Mouse (Mus musculus) hindbrain, postnatal 0 days (tissue): ENCODE results near the gene Cradd. TPM values are rescaled to one million over a fixed set of nuclear protein-coding genes. Genes with fewer than 3 reads are reported as not detected.
A peak's percentile ranks its signal among the peaks of the same experiment; 100 is the strongest.

Source experiments
- ATAC-seq: fragments of 200-750 bp; cut with Nextera tagmentation; 2 replicates; pipeline ENCODE4 v1.8.0; 2017; ENCODE audit warnings: mild to moderate bottlenecking, moderate TSS enrichment, moderate library complexity
- DNase-seq: peaks from one replicate; pipeline ENCODE4 v3.0.0-alpha.2; 2015; ENCODE audit warnings: low spot score
- H3K27ac ChIP-seq: fragments of 300-500 bp; sonication (generic); 2 replicates; pipeline ENCODE4 v1.5.1; 2014; ENCODE audit warnings: mild to moderate bottlenecking
- H3K27me3 ChIP-seq: fragments of 300-500 bp; sonication (generic); 2 replicates; pipeline ENCODE4 v1.6.1; 2014; ENCODE audit warnings: low read length, mixed read lengths; ENCODE audit not compliant: insufficient read depth
- H3K36me3 ChIP-seq: fragments of 300-500 bp; sonication (generic); 2 replicates; pipeline ENCODE4 v1.6.1; 2014; ENCODE audit warnings: low read length, mixed read lengths; ENCODE audit not compliant: insufficient read depth
- H3K4me1 ChIP-seq: fragments of 300-500 bp; sonication (generic); 2 replicates; pipeline ENCODE4 v1.6.1; 2014; ENCODE audit warnings: antibody characterized with exemption, low read length, mixed read lengths; ENCODE audit not compliant: insufficient read depth
- H3K4me2 ChIP-seq: fragments of 300-500 bp; sonication (generic); 2 replicates; pipeline ENCODE4 v1.6.1; 2014; ENCODE audit warnings: low read depth, mild to moderate bottlenecking, low read length, moderate library complexity, mixed read lengths
- H3K4me3 ChIP-seq: fragments of 300-500 bp; sonication (generic); 2 replicates; pipeline ENCODE4 v1.5.1; 2014; ENCODE audit warnings: low read length
- H3K9ac ChIP-seq: fragments of 300-500 bp; sonication (generic); replicated peaks from 2 replicates; pipeline ENCODE4 v1.6.1; 2014; ENCODE audit warnings: mild to moderate bottlenecking, low read length, moderate library complexity, mixed read lengths
- H3K9me3 ChIP-seq: fragments of 300-500 bp; sonication (generic); 2 replicates; pipeline ENCODE4 v1.6.1; 2016; ENCODE audit warnings: low read length, mixed read lengths
- CTCF ChIP-seq: IDR thresholded peaks from 2 replicates; pipeline ENCODE4 v1.5.1; 2016; ENCODE audit warnings: antibody characterized with exemption, control low read depth, low read depth
- WGBS: fragments of 180-500 bp; shearing (Covaris S2); extraction: QIAGEN DNeasy Blood & Tissue Kit; methylation state at CpG from one replicate; pipeline ENCODE4 v1.1.7; 2014; 5-methylcytosine and 5-hydroxymethylcytosine counted together
- polyA plus RNA-seq: library from polyadenylated mRNA; unstranded; fragments of >200 nt; fragmentation: Nextera tagmentation; extraction: Ambion mirVana; gene quantifications from 2 replicates; pipeline ENCODE4 v1.2.1, GENCODE M21; 2015
- total RNA-seq: library from RNA; depleted of rRNA; stranded (reverse); fragments of >200 nt; gene quantifications from 2 replicates; pipeline ENCODE4 v1.2.3, GENCODE M21; 2014

The Cradd gene
- total and polyA plus RNA-seq, 2 experiments from 2014 or later: 8.9 to 15.5 TPM

DNA sequence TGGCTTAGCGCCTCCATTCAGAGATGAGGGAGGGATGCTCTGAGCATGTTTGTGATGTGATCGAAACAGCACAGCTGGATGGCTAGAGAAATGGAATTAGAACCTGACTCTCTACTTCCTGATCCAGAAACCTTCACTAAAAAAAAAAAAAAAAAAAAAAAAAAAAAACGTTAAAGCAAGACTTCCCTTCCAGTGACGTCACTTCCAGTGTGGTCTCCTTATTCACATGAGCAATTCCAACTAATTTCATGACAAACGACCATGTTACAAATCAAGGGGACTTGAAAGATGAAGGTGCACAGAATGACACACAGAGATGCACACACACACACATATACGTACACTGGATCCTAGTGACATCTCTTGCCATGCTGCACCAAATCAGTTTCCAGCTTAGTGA lies 25.4 kb downstream of the Cradd start:
- TF ChIP-seq CTCF: no peak
- WGBS: 79% methylated on average over 6 of the region's 6 CpGs
- peaks cover 8% of the 10 kb centered on the region; the same call in 1 of the 2 replicates for H3K4me1 ChIP-seq
- no peaks in the 10 kb centered on the region for H3K9me3 ChIP-seq
- H3K27me3 ChIP-seq: no peaks in the 10 kb centered on the region
- H3K4me2 ChIP-seq: no peak overlapping the region
- no peak overlapping the region for H3K4me3 ChIP-seq
- no peak overlapping the region for H3K9ac ChIP-seq
- no peak for ATAC-seq
- H3K27ac ChIP-seq: no peak overlapping the region
- no peaks in the 10 kb centered on the region for H3K36me3 ChIP-seq
- DNase-seq: no peak

- H3K27ac ChIP-seq: no peak overlapping the region
- no peak for TF ChIP-seq CTCF
- peaks cover 8% of the 10 kb centered on the region; the same call in 1 of the 2 replicates for H3K4me1 ChIP-seq
- WGBS: 47% methylated on average over 9 of the region's 9 CpGs
- no peak overlapping the region for H3K4me3 ChIP-seq
- no peaks in the 10 kb centered on the region for H3K27me3 ChIP-seq
- H3K4me2 ChIP-seq: no peak overlapping the region
- H3K9ac ChIP-seq: no peak overlapping the region
- DNase-seq (peak; percentile 43), ATAC-seq (peak; percentile 53; the same call in 1 of the 2 replicates)
- no peaks in the 10 kb centered on the region for H3K36me3 ChIP-seq
- no peaks in the 10 kb centered on the region for H3K9me3 ChIP-seq
Measured at GRCm38 (mm10) chr10:95297690-95298104, 26.2 kb downstream of the Cradd start.

GRCm38 (mm10) chr10:95297024-95297423 lies 26.9 kb downstream of the Cradd start:
- H3K4me2 ChIP-seq: no peak overlapping the region
- H3K4me3 ChIP-seq: no peak overlapping the region
- ATAC-seq (no peak), DNase-seq (no peak)
- WGBS: 64% methylated on average over 11 of the region's 11 CpGs
- TF ChIP-seq CTCF: no peak
- no peak overlapping the region for H3K9ac ChIP-seq
- H3K27me3 ChIP-seq: no peaks in the 10 kb centered on the region
- H3K4me1 ChIP-seq: peaks cover 8% of the 10 kb centered on the region; the same call in 1 of the 2 replicates
- no peaks in the 10 kb centered on the region for H3K9me3 ChIP-seq
- H3K27ac ChIP-seq: no peak overlapping the region
- no peaks in the 10 kb centered on the region for H3K36me3 ChIP-seq

- ATAC-seq: no peak
- Histone ChIP-seq H3K9ac (no peak overlapping the region), H3K4me3 (no peak overlapping the region), H3K36me3 (no peaks in the 10 kb centered on the region), H3K27me3 (no peaks in the 10 kb centered on the region), H3K4me1 (peaks cover 8% of the 10 kb centered on the region; the same call in 1 of the 2 replicates), H3K27ac (no peak overlapping the region), H3K9me3 (no peaks in the 10 kb centered on the region), H3K4me2 (no peak overlapping the region)
- no peak for TF ChIP-seq CTCF
- 93% methylated on average over 8 of the region's 8 CpGs for WGBS
- no peak for DNase-seq
Measured at GRCm38 (mm10) chr10:95293261-95293660, 30.7 kb downstream of the Cradd start.

GRCm38 (mm10) chr10:95292269-95292668 lies 31.7 kb downstream of the Cradd start:
- Histone ChIP-seq H3K4me2 (no peak overlapping the region), H3K36me3 (no peaks in the 10 kb centered on the region), H3K27me3 (no peaks in the 10 kb centered on the region), H3K4me3 (no peak overlapping the region), H3K4me1 (no peaks in the 10 kb centered on the region), H3K9ac (no peak overlapping the region), H3K27ac (no peak overlapping the region), H3K9me3 (no peaks in the 10 kb centered on the region)
- TF ChIP-seq CTCF: no peak
- DNase-seq: no peak
- WGBS: 91% methylated on average over 5 of the region's 5 CpGs
- ATAC-seq: no peak

DNA sequence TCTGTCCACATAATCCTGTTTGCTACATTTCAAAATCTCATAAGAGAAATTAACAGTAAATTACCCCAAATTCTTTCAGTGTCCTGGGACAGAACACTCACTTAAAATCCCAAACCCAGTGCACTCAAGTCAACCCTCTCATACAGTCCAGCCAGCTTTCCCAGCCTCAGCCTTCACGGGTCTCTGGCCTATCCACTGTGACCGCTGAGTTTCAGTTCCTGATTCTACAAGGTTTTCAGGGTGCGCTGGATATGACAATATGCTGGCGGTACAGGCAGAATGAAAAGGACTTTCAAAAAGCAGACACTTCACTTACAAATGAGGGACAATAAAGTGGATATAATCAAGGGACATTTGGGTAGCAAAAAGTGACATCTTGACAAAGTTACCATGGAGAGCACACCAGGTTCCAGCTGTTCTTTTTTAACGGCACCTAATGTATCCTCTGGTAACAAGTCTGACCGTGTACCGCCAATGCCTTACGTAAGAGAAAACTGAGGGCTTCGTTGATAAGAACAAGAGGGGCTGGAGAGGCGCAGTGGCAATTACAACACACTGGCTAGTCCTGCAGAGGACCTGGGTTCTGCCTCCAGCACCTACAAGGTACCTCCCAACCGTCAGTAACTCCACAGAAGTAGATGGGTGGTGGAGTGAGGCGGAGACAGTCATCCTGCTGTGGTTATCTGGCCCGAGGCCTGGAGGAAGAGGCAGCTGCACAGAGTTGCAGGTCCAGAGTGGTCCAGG lies 32.6 kb downstream of the Cradd start:
- 86% methylated on average over 13 of the region's 13 CpGs for WGBS
- H3K4me3 ChIP-seq: no peak overlapping the region
- H3K4me2 ChIP-seq: no peak overlapping the region
- no peaks in the 10 kb centered on the region for H3K36me3 ChIP-seq
- H3K9ac ChIP-seq: no peak overlapping the region
- no peak overlapping the region for H3K27ac ChIP-seq
- ATAC-seq: no peak
- no peak for DNase-seq
- H3K27me3 ChIP-seq: no peaks in the 10 kb centered on the region
- TF ChIP-seq CTCF: no peak
- no peaks in the 10 kb centered on the region for H3K9me3 ChIP-seq
- no peaks in the 10 kb centered on the region for H3K4me1 ChIP-seq

- H3K36me3 ChIP-seq: no peaks in the 10 kb centered on the region
- no peaks in the 10 kb centered on the region for H3K27me3 ChIP-seq
- ATAC-seq (no peak), DNase-seq (no peak)
- no peak for TF ChIP-seq CTCF
- H3K4me2 ChIP-seq: no peak overlapping the region
- no peaks in the 10 kb centered on the region for H3K9me3 ChIP-seq
- no peaks in the 10 kb centered on the region for H3K4me1 ChIP-seq
- no peak overlapping the region for H3K4me3 ChIP-seq
- 87% methylated on average over 8 of the region's 8 CpGs for WGBS
- no peak overlapping the region for H3K27ac ChIP-seq
- H3K9ac ChIP-seq: no peak overlapping the region
Measured at GRCm38 (mm10) chr10:95289819-95290218, 34.1 kb downstream of the Cradd start.
